Mouse (Mus musculus) layer of hippocampus, postnatal 25 days (tissue): Measurements from ENCODE around the gene Lepr. TPM values are rescaled to one million over a fixed set of nuclear protein-coding genes. Genes with fewer than 3 reads are reported as not detected.

Source experiments
- DNase-seq, 2 experiments: peaks; one replicate each; pipeline ENCODE4 v3.0.0; 2022; ENCODE audit warnings: mixed read lengths in 2 of 2, low spot score in 1 of 2; ENCODE audit errors: extremely low spot score in 1 of 2
- total RNA-seq, 2 experiments: library from RNA; stranded (reverse); gene quantifications; 2 replicates each; pipeline ENCODE4 v1.2.3; 2021

Gene Lepr
- total RNA-seq: 1 to 10 TPM; 1.6 to 2.1 TPM

- peak in 1 of 2 experiments; percentile 7 for DNase-seq
Observed at GRCm38 (mm10) chr4:101717367-101718121, at the start of gene Lepr. Gene Lepr, plus strand, starts transcription at chr4:101717404.

GRCm38 (mm10) chr4:101669161-101669560, 48.0 kb upstream of the Lepr start:
- DNase-seq: no peak

- DNase-seq: no peak
Observed at GRCm38 (mm10) chr4:101669811-101670210, 47.4 kb upstream of the Lepr start.

- DNase-seq: no peak
Observed at GRCm38 (mm10) chr4:101674790-101675189, 42.4 kb upstream of the Lepr start.

GRCm38 (mm10) chr4:101675726-101676125, 41.5 kb upstream of the Lepr start:
- no peak for DNase-seq

GRCm38 (mm10) chr4:101682620-101683019, 34.6 kb upstream of the Lepr start:
- DNase-seq: no peak

- no peak for DNase-seq
Observed at GRCm38 (mm10) chr4:101683086-101683485, 34.1 kb upstream of the Lepr start.

GRCm38 (mm10) chr4:101684821-101685220, 32.4 kb upstream of the Lepr start:
- DNase-seq: no peak

- no peak for DNase-seq
Observed at GRCm38 (mm10) chr4:101686227-101686810, 30.9 kb upstream of the Lepr start.

- no peak for DNase-seq
Observed at GRCm38 (mm10) chr4:101689241-101689640, 28.0 kb upstream of the Lepr start.

GRCm38 (mm10) chr4:101689645-101690044, 27.6 kb upstream of the Lepr start:
- DNase-seq: no peak

- DNase-seq: peak; percentile 10 to 13
Observed at GRCm38 (mm10) chr4:101692892-101693291, 24.3 kb upstream of the Lepr start.

- DNase-seq: no peak
Observed at GRCm38 (mm10) chr4:101694529-101694928, 22.7 kb upstream of the Lepr start.

GRCm38 (mm10) chr4:101697236-101697635, 20.0 kb upstream of the Lepr start:
- DNase-seq: no peak

- DNase-seq: no peak
Observed at GRCm38 (mm10) chr4:101699423-101699822, 17.8 kb upstream of the Lepr start.

- DNase-seq: no peak
Observed at GRCm38 (mm10) chr4:101700892-101701640, 16.1 kb upstream of the Lepr start.

- DNase-seq: no peak
Observed at GRCm38 (mm10) chr4:101705325-101705724, 11.9 kb upstream of the Lepr start.

- DNase-seq: no peak
Observed at GRCm38 (mm10) chr4:101707234-101707633, 10.0 kb upstream of the Lepr start.

- no peak for DNase-seq
Observed at GRCm38 (mm10) chr4:101707953-101708352, 9.3 kb upstream of the Lepr start.

- DNase-seq: no peak
Observed at GRCm38 (mm10) chr4:101710361-101710760, 6.8 kb upstream of the Lepr start.

GRCm38 (mm10) chr4:101711100-101711499, 6.1 kb upstream of the Lepr start:
- DNase-seq: no peak
